ENCODE assay signal across 8 mouse cellular contexts in genomic region chr8:126920845-126921244, GRCm38 (mm10). TPM values are rescaled to one million over a fixed set of nuclear protein-coding genes. Genes with fewer than 3 reads are reported as not detected.
DNase-seq lines count a peak whose midpoint lies in the region; ATAC-seq and TF ChIP-seq lines count a peak whose summit lies in the region.

No protein-coding gene starts in this region.

- peak overlapping the region; percentile 11; the same call in 1 of the 2 replicates for H3K9ac ChIP-seq in CH12.LX (ENCODE audit: insufficient read depth, low read depth)
- no peak overlapping the region for H3K9ac ChIP-seq in forebrain, embryonic 14.5 days (ENCODE audit: low read length)
- 0 out of 2 replicates have a peak overlapping the region, but pooled peaks have one; percentile 15 for H3K9ac ChIP-seq in liver, embryonic 16.5 days (ENCODE audit: low read depth, low read length)
- H3K9ac ChIP-seq in neural tube, embryonic 11.5 days (ENCODE audit: low read length) = no peak overlapping the region

- H3K4me2 ChIP-seq in CH12.LX (ENCODE audit: insufficient read depth, low read depth, poor library complexity, severe bottlenecking) = no peak overlapping the region
- H3K4me2 ChIP-seq in forebrain, embryonic 14.5 days (ENCODE audit: low read length) = no peak overlapping the region
- no peak overlapping the region for H3K4me2 ChIP-seq in liver, embryonic 16.5 days (ENCODE audit: low read depth, low read length)
- no peak overlapping the region for H3K4me2 ChIP-seq in neural tube, embryonic 11.5 days (ENCODE audit: low read depth)

- peaks cover 13 to 49% of the 10 kb centered on the region in 2 experiments for H3K36me3 ChIP-seq in CH12.LX (replicated peaks in 1 of 2; ENCODE audit: control insufficient read depth in 1 of 2, insufficient read depth in 1 of 2, low read length in 1 of 2)
- H3K36me3 ChIP-seq in forebrain, embryonic 14.5 days (ENCODE audit: control insufficient read depth, insufficient read depth, low read length) = no peaks in the 10 kb centered on the region
- H3K36me3 ChIP-seq in liver, embryonic 16.5 days (ENCODE audit: control insufficient read depth, insufficient read depth) = no peaks in the 10 kb centered on the region
- H3K36me3 ChIP-seq in neural tube, embryonic 11.5 days (ENCODE audit: control insufficient read depth, insufficient read depth, low read length) = no peaks in the 10 kb centered on the region
- no peaks in the 10 kb centered on the region for H3K36me3 ChIP-seq in thymus, adult 2 months (ENCODE audit: control insufficient read depth, insufficient read depth, low read length)

- dilution Hi-C loops in CH12.LX (cut with MboI; ENCODE audit: extremely low pct_ligation_motif_present, extremely low pct_unique_long_range_greater_than_20kb, low sequenced_read_pairs) = loop anchor here (25.0 kb wide), 1 partner anchor 434 kb away; the partner anchor contains the start of gene Tarbp1

- no peak for TF ChIP-seq POLR2A in CH12.LX (IDR thresholded peaks at IDR 0.05; ENCODE audit: low read depth, low read length)
- no peak for TF ChIP-seq POLR2A in thymus, adult 2 months (IDR thresholded peaks at IDR 0.05; ENCODE audit: control insufficient read depth, extremely low read depth, insufficient read depth, low read length, poor library complexity)

- peak; percentile 90 for ATAC-seq in forebrain, embryonic 14.5 days
- ATAC-seq in liver, embryonic 16.5 days (ENCODE audit: low read depth) = peak; percentile 63
- ATAC-seq in neural tube, embryonic 11.5 days (ENCODE audit: insufficient read depth, low FRiP score, low TSS enrichment) = peak; percentile 75

- no peak overlapping the region for H3K27ac ChIP-seq in CH12.LX (ENCODE audit: insufficient read depth, low read depth)
- peak overlapping the region; percentile 35 for H3K27ac ChIP-seq in brown adipose tissue, adult 24 weeks (replicated peaks; ENCODE audit: low read depth, low read length)
- no peak overlapping the region for H3K27ac ChIP-seq in forebrain, embryonic 14.5 days (ENCODE audit: low read depth, low read length)
- H3K27ac ChIP-seq in liver, embryonic 16.5 days (ENCODE audit: low read length) = no peak overlapping the region
- no peak overlapping the region for H3K27ac ChIP-seq in neural tube, embryonic 11.5 days (ENCODE audit: low read depth, low read length)
- no peak overlapping the region for H3K27ac ChIP-seq in thymus, adult 2 months (ENCODE audit: control insufficient read depth, insufficient read depth, low read length)

- intact Hi-C loops in heart, postnatal 10 days (cut with DNase I) = loop anchor here (1.0 to 5.0 kb wide), 6 partner anchors 185 to 439 kb away; no protein-coding TSS in a partner anchor

- peak; percentile 98 for TF ChIP-seq RAD21 in CH12.LX (IDR thresholded peaks at IDR 0.05; ENCODE audit: low read depth, low read length)

- H3K4me3 ChIP-seq in CH12.LX (replicated peaks in 1 of 3; ENCODE audit: low read depth in 2 of 3, low read length in 2 of 3, poor library complexity in 1 of 3) = no peak overlapping the region
- H3K4me3 ChIP-seq in brown adipose tissue, adult 24 weeks (ENCODE audit: insufficient read depth, low read depth, low read length) = no peak overlapping the region
- H3K4me3 ChIP-seq in forebrain, embryonic 14.5 days (ENCODE audit: low read depth, low read length) = no peak overlapping the region
- H3K4me3 ChIP-seq in liver, embryonic 16.5 days (ENCODE audit: low read depth, low read length) = no peak overlapping the region
- H3K4me3 ChIP-seq in neural tube, embryonic 11.5 days (ENCODE audit: low read depth, low read length) = no peak overlapping the region
- no peak overlapping the region for H3K4me3 ChIP-seq in thymus, adult 2 months (ENCODE audit: control insufficient read depth, insufficient read depth, low read length)

- 21% methylated on average over 3 of the region's 3 CpGs for WGBS in forebrain, embryonic 14.5 days
- WGBS in liver, embryonic 16.5 days (ENCODE audit: insufficient replicate concordance) = 21% methylated on average over 3 of the region's 3 CpGs
- WGBS in neural tube, embryonic 11.5 days = 29% methylated on average over 3 of the region's 3 CpGs
- 44% methylated on average over 3 of the region's 3 CpGs for WGBS in thymus, adult 2 months

- in situ Hi-C loops in CH12.LX (cut with MboI; ENCODE audit: low pct_ligation_motif_present, low pct_unique_long_range_greater_than_20kb, low sequenced_read_pairs) = loop anchor here (10.0 kb wide), 1 partner anchor 326 kb away; the partner anchor contains the start of gene Irf2bp2

- H3K79me2 ChIP-seq in CH12.LX (replicated peaks; ENCODE audit: control insufficient read depth, extremely low read depth, insufficient read depth, poor library complexity, severe bottlenecking) = no peaks in the 10 kb centered on the region

- H3K4me1 ChIP-seq in CH12.LX (ENCODE audit: control insufficient read depth in 1 of 2, insufficient read depth in 2 of 2) = peaks cover 9 to 28% of the 10 kb centered on the region in 2 experiments; a peak in 3 of 4 replicates
- peaks cover 12% of the 10 kb centered on the region for H3K4me1 ChIP-seq in brown adipose tissue, adult 24 weeks (ENCODE audit: control insufficient read depth, insufficient read depth, insufficient read length, low read length)
- no peaks in the 10 kb centered on the region for H3K4me1 ChIP-seq in forebrain, embryonic 14.5 days (ENCODE audit: control insufficient read depth, insufficient read depth, low read length)
- no peaks in the 10 kb centered on the region; the same call in none of the 2 replicates for H3K4me1 ChIP-seq in liver, embryonic 16.5 days (ENCODE audit: control insufficient read depth, low read depth, low read length)
- no peaks in the 10 kb centered on the region for H3K4me1 ChIP-seq in neural tube, embryonic 11.5 days (ENCODE audit: control insufficient read depth, insufficient read depth, low read length)
- H3K4me1 ChIP-seq in thymus, adult 2 months (replicated peaks; ENCODE audit: control insufficient read depth, insufficient read depth, low read length) = no peaks in the 10 kb centered on the region

- DNase-seq in CH12.LX (ENCODE audit: extremely low read depth) = peak; percentile 86
- peak; percentile 91 for DNase-seq in forebrain, embryonic 14.5 days (ENCODE audit: low spot score)
- DNase-seq in heart, postnatal 10 days = peak; percentile 86 to 87
- peak; percentile 82 to 87 for DNase-seq in kidney, postnatal 4 days
- DNase-seq in neural tube, embryonic 11.5 days (ENCODE audit: low spot score) = peak; percentile 76
- peak; percentile 68 for DNase-seq in thymus, adult 2 months

- TF ChIP-seq EP300 in CH12.LX (IDR thresholded peaks at IDR 0.05; ENCODE audit: low read length) = no peak

- no peaks in the 10 kb centered on the region for H3K27me3 ChIP-seq in CH12.LX (replicated peaks)
- no peaks in the 10 kb centered on the region for H3K27me3 ChIP-seq in forebrain, embryonic 14.5 days (replicated peaks; ENCODE audit: control insufficient read depth, insufficient read depth, low read length)
- H3K27me3 ChIP-seq in liver, embryonic 16.5 days (ENCODE audit: control insufficient read depth, insufficient read depth, low read depth, low read length) = no peaks in the 10 kb centered on the region
- no peaks in the 10 kb centered on the region for H3K27me3 ChIP-seq in neural tube, embryonic 11.5 days (ENCODE audit: control insufficient read depth, insufficient read depth, low read length)
- H3K27me3 ChIP-seq in thymus, adult 2 months (ENCODE audit: control insufficient read depth, insufficient read depth, low read length) = no peaks in the 10 kb centered on the region

- TF ChIP-seq CTCF in CH12.LX (conservative IDR thresholded peaks at IDR 0.05 in 1 of 2, IDR thresholded peaks at IDR 0.05 in 1 of 2; ENCODE audit: low read depth in 2 of 2, low read length in 2 of 2) = peak; percentile 50 to 98
- TF ChIP-seq CTCF in thymus, adult 2 months (IDR thresholded peaks at IDR 0.05; ENCODE audit: borderline replicate concordance, control insufficient read depth, extremely low read depth, insufficient read depth, low read length, poor library complexity) = peak; percentile 56; the same call in 1 of the 2 replicates

- no peaks in the 10 kb centered on the region for H3K9me3 ChIP-seq in CH12.LX (replicated peaks; ENCODE audit: low read length)
- H3K9me3 ChIP-seq in forebrain, embryonic 14.5 days (replicated peaks; ENCODE audit: control insufficient read depth, low read length) = no peaks in the 10 kb centered on the region
- H3K9me3 ChIP-seq in liver, embryonic 16.5 days (replicated peaks; ENCODE audit: control insufficient read depth, low read length) = no peaks in the 10 kb centered on the region
- H3K9me3 ChIP-seq in neural tube, embryonic 11.5 days (ENCODE audit: control insufficient read depth, low read length) = no peaks in the 10 kb centered on the region

TF ChIP-seq in CH12.LX, 34 proteins besides CTCF, POLR2A, EP300 and RAD21 (continues in another document):
- no peak for TF ChIP-seq MXI1 (IDR thresholded peaks at IDR 0.05; ENCODE audit: low read depth, low read length)
- no peak for TF ChIP-seq MEF2A (IDR thresholded peaks at IDR 0.05; ENCODE audit: borderline replicate concordance, low read depth, low read length)
- TF ChIP-seq ZC3H11A (IDR thresholded peaks at IDR 0.05; ENCODE audit: low read depth, low read length) = peak; percentile 98
- TF ChIP-seq TBP (conservative IDR thresholded peaks at IDR 0.05; ENCODE audit: low read depth, low read length) = no peak

RNA-seq across cellular contexts. Expression of gene Tomm20, which starts 24.8 kb away (rescaled TPM):
- total RNA-seq in CH12.LX (2012; rRNA removed) = 337 and 394 TPM in 2 replicates
- total RNA-seq in CH12.LX (2014; rRNA removed) = 130 and 151 TPM in 2 replicates
- 513 TPM in 2 replicates for polyA plus RNA-seq in CH12.LX (2012; ENCODE audit: insufficient read length, low read depth)
- 149 and 242 TPM in 2 replicates for polyA plus RNA-seq in brown adipose tissue, adult 24 weeks (2012; ENCODE audit: insufficient read depth, insufficient read length, missing spikeins)
- 218 and 229 TPM in 2 replicates for polyA plus RNA-seq in forebrain, embryonic 14.5 days (2014; fragmentation: Nextera tagmentation; extraction: Ambion mirVana)
- total RNA-seq in heart, postnatal 10 days (2021) = 100 to 1,000 TPM in 1 of 2 experiments, 10 to 100 TPM in 1; 96.6 to 108 TPM
- 85.0 and 96.8 TPM in 2 replicates for polyA plus RNA-seq in liver, embryonic 16.5 days (2015; fragmentation: Nextera tagmentation; extraction: Ambion mirVana)
- 225 and 234 TPM in 2 replicates for polyA plus RNA-seq in neural tube, embryonic 11.5 days (2014; fragmentation: Nextera tagmentation; extraction: Ambion mirVana)
- polyA plus RNA-seq in thymus, adult 2 months (2012; rRNA removed) = 432 and 529 TPM in 2 replicates

RNA-seq across cellular contexts. Expression of gene Rbm34, which starts 50.0 kb away (rescaled TPM):
- total RNA-seq in CH12.LX (2012; rRNA removed) (24.8 and 29.8 TPM in 2 replicates), CH12.LX (2014; rRNA removed) (42.7 and 47.2 TPM in 2 replicates)
- polyA plus RNA-seq in CH12.LX (2012; ENCODE audit: insufficient read length, low read depth) = 42.3 and 52.4 TPM in 2 replicates
- 7.5 and 13.1 TPM in 2 replicates for polyA plus RNA-seq in brown adipose tissue, adult 24 weeks (2012; ENCODE audit: insufficient read depth, insufficient read length, missing spikeins)
- polyA plus RNA-seq in forebrain, embryonic 14.5 days (2014; fragmentation: Nextera tagmentation; extraction: Ambion mirVana) = 19.7 and 22.1 TPM in 2 replicates
- total RNA-seq in heart, postnatal 10 days (2021) = 1 to 10 TPM; 5.5 to 6.2 TPM
- polyA plus RNA-seq in liver, embryonic 16.5 days (2015; fragmentation: Nextera tagmentation; extraction: Ambion mirVana) = 6.9 and 8.7 TPM in 2 replicates
- polyA plus RNA-seq in neural tube, embryonic 11.5 days (2014; fragmentation: Nextera tagmentation; extraction: Ambion mirVana) = 27.3 and 28.6 TPM in 2 replicates
- polyA plus RNA-seq in thymus, adult 2 months (2012; rRNA removed) = 3.4 and 3.7 TPM in 2 replicates

Comparison
In these comparisons a context has a peak if more than half of its experiments do, and no peak if none do; other contexts are left out.
1. H3K9ac ChIP-seq: peak in CH12.LX (single experiment) and liver, embryonic 16.5 days (single experiment); none in forebrain, embryonic 14.5 days (single experiment) and neural tube, embryonic 11.5 days (single experiment).
2. Peak in every context shown above with its lines, with median percentiles within 50 percentile points of each other: DNase-seq and ATAC-seq.